Mouse (Mus musculus) cerebellum, adult 9-10 months (tissue): ENCODE data around the gene Gimap8.

Source experiments
- DNase-seq: peaks from one replicate; pipeline ENCODE4 v3.0.0; 2022

Gimap8 gene

DNA sequence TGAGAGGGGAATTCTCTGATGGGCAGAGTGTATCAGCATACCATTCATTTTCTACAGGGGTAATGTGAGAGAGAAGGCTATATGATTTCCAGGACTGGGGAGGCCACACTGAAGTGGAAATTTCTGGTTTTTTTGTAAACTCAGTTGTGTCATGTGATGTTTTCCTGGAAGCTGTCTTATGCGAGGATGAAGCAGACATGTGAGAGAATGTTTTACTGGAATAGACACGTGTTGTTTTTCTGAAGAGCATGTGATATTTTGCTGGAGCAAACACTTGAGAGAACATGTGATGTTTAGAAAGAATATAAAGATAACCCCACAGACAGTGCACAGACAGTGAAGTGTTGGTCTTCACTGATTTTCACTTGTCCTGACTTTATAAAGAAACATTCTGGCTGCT, 8.5 kb upstream of the Gimap8 start:
- DNase-seq, result no peak

DNA sequence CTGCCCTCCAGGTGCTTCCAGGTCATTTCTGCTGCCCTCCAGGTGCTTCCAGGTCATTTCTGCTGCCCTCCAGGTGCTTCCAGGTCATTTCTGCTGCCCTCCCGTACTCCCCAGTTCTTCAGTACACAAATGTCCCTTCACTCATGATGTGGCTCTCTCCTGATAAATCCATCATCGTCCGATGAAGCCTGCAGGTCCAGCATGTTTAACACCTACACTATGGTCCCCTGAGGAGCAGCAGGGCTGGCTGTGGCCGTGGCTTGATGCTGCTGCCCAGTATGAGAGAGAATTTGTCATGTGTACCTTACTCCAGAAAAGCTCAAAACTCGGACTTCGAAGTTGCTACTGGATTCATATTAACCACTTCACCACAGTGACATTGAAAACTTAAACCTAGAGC, 5.6 kb upstream of the Gimap8 start:
- no peak for DNase-seq

DNA sequence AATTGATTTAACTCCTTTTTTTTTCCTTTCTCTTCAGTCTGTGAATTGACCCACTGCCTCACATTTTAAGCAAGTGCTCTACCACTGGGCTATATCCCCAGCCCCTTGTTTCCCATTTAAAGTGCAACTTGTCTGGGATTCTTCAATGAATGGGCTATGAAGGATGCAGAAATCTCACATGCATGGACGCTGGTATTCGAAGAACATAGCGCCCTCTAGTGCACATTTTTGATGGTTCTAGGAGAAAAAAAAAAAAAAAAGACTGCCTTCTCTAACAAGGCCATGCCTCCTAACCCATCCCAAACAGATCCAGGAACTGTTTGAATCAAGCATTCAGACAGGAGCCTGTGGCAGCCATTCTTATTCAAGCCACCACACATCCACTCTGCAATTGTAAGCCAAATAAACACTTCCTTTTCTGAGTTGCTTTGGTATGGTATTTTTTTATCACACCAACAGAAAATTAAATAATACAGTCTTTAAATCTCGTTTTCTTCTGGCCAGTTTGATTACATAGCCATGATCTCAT, 4.2 kb upstream of the Gimap8 start:
- DNase-seq, result peak; percentile 71

DNA sequence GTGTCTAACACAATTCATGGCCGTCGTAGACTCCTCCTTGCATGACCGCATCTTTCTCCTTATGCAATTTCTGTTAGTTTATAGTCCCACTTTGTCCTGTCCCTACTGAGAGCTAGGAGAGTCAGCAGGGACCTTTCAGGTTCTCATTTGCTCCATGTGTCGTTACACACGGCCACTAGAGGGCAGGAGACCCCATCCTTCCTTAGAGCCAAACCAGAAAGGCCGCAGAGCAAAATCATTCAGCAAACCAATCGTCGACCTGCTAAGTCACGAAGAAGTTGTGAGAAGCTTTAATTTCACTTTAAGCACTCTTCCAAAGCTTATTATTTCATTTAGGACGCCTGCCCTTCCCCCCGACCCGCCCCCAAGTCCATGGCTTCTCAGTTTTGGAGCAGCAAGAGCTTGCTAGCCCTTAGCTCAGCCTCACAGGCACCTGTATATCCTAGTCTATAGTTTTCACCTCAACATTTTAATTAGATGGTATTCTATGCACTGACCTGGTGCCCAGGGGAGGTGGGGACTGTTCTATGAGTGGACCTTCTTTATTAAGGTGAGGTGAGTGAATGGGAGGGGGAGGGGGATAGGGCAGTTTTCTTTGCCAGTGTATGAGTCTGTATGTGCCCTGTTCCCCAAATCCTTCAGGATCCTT, 1.2 kb upstream of the Gimap8 start:
- peak; percentile 60 for DNase-seq

DNA sequence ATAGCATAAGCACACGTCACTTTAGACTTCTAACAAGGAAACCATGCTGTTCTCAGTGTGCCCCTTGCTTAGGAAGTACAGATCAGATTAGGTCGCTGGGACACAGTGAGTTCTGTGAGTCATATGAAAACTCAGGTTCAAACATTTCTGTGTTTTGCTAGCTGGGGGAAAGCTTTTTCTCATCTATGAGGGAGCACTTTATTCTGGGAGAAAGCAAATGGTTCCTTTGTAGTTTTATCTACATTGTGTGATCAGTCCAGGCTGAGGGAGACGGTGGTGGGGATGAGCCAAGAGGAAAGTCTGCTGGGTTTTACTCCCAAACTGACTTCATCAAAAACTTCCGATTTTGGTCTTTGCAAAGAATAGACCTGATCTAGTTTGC, 734 bp upstream of the Gimap8 start:
- no peak for DNase-seq

DNA sequence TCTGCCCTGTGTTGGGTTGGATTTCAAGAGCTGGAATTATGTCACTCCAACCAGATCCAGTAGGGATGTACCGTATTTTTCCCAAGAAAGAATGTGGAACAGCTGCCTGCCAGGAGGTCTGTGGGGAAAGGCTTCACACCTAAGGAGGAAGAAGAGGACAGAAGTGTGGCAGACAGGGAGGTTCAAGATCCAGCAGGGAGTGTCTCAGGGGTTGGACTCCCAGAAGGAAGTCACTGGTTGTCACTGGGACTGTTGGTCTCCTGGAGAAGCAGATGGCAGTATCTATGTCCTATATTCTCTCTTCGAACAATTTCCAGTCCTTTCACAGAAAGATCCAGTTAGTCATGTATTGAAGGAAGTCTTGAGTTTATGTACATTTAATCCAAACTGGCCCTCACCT, 577 bp downstream of the Gimap8 start:
- DNase-seq, result no peak

DNA sequence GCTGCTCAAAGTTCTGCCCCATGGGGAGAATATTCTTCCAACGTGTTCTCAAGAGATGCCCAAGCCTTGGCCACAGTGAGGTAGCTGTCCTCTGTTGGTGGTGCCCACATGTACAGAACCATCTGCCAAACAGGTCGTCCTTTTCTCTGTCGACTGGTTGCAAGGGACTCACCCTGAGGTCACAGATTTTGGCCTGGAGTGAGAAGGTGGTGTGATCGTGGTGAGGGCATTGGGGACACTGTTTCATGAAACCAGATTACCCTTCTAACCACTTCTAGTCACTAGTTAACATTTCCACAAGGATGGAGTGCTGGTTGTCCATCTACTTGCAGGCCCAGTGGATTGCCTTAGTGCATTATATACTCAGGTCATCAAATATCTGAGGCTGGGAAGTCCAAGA, 1.7 kb downstream of the Gimap8 start:
- DNase-seq, result no peak

DNA sequence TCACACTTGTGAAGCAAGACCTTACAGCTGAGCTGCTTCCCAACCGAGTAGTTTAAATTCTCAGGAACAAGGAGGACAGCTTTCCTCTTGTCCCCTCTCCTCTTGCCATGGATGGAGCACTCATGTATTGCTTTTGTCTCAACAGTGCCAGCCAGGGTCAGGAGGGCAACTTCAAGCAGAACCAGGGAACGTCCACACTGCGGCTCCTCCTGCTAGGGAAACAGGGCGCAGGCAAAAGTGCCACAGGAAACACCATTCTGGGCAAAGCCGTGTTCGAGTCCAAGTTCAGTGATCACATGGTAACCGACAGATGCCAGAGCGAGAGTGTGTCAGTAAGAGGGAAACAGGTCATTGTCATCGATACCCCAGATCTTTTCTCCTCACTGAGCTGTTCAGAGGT, 3.0 kb downstream of the Gimap8 start:
- DNase-seq, result no peak

DNA sequence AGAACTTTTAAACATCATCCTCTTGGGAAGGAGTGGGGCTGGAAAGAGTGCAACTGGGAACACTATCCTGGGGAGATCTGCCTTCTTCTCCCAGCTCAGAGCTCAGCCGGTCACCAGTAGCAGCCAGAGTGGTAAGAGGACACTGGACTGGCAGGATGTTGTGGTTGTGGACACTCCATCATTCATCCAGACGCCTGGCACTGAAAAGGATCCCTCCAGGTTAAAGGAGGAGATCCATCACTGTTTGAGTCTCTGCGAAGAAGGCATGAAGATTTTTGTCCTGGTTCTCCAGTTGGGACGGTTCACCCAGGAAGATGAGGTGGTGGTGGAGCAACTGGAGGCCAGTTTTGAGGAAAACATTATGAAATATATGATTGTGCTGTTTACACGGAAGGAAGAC, 11.7 kb downstream of the Gimap8 start:
- no peak for DNase-seq

DNA sequence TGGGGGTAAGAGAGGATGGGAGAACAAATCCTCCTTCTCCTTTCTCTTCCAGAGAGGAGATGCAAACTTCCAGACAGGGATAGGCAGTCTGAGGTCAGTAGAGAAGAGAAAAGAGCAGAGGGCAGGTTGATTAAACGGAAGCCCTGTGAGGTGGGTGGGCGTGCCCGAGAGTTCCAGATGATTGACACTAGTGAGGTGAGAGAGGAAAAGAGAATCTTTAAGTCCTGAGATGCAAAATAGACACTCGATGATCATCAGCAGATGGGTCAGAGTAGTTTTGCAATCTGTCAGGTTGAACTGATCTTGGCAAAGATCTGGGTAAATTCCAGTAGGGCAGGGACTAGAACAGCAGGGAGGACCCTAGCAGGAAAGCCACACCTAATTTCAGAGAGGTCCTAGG, 17.7 kb downstream of the Gimap8 start:
- DNase-seq, result no peak

DNA sequence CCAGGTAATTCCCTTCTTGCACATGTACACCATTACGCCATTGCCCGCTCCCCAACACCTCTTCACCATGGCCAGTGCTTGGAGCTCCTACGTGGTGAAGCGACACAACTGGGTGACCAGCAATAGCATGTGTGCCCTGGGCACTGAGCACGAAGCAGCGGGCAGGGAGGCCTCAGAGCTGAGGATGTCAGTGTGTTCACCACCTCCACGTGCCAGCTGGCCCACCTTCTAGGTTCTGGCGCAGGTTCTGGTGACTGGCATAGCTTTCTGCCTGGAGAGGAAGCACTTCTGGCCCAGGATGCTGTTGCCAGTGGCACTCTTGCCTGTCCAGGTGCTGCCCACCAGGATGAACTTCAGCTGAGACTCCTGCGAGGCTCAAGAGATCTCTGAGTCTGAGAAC, 18.4 kb downstream of the Gimap8 start:
- no peak for DNase-seq

DNA sequence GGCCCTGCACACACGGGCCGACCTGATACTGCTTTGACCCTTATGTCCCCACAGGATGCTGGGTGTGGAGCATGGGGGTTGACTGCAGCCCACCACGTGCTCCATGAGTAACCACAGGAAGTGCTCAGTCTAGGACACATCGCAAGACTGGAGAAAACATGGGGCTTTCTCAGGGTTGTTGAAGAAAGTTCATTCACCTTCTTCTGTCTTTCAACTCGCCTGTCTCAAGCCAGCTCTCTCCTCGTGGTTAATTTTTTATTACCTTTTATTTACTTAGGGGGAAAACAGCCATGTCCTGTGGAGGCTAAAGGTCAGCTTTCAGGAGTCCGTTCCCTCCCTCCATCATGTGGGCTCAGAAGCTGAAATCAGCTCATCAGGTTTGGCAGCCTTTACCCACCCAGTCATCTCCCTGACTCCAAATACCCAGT, 19.1 kb downstream of the Gimap8 start:
- no peak for DNase-seq

DNA sequence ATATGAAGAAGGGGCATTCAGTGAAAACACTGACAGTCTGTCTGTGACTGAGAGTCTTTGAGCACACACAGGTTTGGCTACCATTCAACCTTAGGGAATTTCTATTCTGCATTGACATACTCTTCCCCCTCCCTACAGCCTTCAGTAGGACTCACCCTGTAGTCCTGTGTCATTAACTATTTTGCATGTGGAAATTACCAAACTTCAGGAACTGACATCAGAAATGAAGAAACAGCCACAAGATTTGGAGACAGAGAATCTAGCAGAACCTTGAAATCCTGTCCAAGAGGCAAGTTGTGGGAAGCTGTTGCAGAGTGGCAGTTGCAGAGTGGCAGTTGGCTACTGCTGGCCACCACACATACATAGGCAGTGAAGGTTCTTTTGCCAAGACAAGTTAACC, 21.0 kb downstream of the Gimap8 start:
- no peak for DNase-seq

DNA sequence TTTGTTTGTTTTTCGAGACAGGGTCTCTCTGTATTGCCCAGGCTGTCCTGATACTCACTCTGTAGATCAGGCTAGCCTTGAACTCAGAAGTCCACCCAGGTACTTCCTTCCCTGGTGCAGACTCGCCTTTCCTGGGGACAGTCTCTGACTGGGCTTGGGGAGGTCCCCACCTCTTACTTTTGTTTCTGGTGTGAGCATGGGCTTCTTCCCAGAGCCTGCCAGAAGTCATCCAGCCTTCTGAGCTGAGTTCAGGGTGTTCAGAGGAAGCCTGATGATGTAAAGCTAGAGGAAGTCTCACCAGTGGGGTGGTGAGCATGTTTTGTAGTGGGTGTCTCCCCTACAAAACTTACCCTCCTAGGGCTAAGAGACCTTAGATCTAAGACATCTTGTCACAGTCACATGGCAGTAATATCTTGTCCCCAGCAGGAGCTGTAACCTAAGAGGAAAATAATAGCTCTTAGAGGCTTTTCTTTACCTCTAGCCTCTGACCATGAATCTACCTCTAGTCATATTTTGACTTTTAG, 22.5 kb downstream of the Gimap8 start:
- DNase-seq, result no peak

DNA sequence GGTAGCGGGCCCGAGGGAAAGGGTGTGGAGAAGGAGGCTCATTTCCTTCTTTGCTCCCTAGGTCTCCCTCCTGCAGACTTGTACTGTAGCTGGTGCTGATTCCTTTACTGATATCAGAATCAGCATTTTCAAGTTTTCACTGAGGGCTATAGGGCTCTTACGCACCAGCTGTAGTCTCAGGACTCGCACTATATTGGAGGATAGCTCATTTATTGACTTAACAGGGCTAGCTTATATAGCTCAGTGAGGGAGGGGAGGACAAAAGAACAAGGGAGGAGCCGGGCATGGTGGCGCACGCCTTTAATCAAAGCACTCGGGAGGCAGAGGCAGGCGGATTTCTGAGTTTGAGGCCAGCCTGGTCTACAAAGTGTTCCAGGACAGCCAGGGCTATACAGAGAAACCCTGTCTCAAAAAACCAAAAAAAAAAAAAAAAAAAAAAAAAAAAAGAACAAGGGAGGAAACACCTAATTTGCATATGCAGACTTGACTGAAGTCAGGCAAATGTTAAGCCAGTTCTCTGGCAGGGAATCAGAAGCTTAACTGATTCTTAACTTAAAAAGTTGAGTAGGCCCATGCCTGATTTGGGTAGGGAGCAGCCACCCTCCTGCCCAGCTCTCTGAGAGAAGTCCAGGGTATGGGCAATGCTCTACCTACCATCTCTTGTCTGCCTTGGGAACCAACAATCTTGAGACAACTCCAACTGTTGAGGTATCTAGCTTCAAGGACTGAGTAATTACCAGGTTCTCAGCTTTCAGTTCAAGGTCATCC, 27.4 kb downstream of the Gimap8 start:
- no peak for DNase-seq

DNA sequence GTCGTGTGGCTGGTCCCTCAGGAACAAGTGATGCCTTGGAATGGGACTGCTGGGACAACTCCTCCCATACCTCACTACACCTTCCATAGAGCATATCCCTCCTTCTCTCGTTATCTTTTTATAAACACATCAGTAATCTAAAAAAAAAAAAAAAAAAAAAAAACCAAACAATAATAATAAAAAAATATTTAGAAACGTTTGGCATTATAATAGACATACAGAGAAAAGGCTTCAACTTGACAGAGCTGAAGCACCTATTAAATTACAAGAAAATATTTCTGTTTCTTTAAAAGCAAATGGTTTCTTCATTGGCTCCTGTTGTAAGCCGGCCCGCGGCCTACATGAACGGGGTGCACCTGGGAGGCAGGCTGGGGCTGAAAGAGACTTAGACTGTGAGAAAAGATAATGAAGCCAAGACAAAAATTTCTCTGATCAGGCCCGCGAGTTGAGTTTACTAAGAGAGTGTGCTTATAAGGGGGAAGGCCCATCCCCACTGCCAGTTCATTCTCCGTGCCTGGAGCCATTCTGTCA, 28.4 kb downstream of the Gimap8 start:
- no peak for DNase-seq

DNA sequence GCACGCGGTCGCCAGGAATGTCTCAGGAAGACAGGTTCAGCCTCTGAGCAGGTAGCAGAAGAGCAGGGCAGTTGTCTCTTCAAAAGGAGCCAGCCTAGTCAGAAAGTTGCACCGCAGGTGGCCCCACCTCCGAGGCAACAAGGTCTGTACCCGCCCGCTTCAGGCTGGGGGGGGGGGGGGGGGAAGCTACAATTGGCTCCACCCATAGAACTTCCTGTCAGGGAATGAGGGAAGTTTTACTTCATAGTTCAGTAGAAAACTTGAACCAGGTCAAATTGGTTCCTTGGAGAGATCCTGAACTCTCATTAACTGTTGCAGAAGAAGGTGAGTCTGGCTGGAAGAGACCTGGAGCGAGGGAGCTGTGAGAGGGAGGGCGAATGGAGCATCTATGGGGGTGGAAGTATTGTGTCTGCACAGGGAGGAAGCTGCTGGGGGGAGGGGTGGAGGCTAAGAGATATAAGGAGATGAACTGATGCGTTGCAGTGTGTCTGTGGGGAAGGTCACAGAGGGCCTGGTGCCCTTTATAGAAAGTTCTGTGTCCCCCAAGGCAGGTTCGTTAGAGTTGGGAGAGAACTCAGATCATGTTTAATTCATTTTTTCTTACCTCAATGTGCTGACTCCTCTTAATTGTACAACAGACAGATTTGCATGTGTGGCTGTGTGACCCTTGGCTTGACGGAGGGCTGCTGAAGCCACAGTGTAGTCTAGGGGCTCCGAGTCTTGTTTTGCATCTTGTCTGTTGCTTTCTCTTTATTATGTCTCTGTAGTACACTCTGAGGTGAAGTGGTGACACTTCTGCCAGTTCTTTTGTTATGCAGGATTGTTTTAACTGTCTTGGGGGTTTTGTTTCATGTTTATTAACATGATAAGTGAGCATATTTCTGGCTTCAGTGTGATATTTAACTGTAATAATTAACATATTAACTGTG, 29.2 kb downstream of the Gimap8 start, which contains the start of gene Gimap9:
TSS of gene Gimap9 (plus strand) at position 199 of the 929 bp plus-strand sequence.
- no peak for DNase-seq

DNA sequence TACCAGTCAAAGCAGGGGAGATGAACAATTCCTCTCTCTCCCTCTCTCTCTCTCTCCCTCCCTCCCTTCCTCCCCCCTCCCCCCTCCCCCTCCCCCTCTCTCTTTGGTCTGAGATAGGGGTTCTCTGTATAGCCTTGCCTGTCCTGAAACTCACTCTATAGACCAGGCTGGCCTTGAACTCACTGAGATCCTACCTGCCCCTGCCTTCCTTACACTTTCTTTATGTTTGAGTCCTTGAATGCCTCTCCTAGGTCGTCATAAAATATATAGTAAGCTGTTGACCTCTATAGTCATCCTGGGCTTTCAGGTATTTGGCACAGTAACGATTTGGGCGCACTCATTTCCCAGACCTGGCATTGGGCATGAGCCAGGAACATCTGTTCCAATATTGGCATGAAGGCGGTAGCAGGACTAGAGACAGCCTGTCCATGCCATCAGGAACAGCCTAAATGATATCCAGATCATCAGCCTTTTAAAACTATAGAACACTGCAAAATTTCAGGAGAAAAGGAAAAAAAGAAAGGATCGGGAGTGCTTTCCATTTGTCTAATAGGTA, 29.9 kb downstream of the Gimap8 start:
- no peak for DNase-seq

DNA sequence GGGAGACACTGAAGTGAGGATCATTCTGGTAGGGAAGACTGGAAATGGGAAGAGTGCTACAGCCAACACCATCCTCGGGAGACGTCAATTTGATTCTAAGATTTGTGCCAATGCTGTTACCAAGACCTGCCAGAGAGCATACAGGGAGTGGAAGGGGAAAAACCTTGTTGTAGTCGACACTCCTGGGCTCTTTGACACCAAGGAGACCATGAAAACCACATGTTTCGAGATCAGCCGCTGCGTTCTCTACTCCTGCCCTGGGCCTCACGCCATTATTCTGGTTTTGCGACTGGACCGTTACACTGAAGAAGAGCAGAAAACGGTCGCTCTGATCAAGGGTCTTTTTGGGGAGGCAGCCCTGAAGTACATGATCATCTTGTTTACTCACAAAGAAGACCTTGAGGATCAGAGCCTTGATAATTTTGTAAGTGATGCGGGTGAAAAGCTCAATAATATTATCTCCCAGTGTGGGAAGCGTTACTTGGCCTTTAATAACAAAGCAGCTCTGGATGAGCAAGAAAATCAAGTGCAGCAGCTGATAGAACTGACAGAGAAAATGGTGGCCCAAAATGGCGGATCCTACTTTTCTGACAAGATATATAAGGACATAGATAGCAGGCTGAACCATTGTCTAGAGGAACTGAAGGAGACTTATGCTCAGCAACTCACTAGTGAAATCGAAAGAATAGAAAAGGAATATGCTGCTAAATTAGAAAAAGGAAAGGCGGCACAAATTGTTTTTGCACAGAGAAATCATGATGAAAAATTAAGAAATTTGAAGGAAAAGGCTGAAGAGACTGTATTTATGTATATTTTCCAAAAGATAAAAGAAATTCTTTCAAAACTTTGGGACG, 30.7 kb downstream of the Gimap8 start:
- no peak for DNase-seq

DNA sequence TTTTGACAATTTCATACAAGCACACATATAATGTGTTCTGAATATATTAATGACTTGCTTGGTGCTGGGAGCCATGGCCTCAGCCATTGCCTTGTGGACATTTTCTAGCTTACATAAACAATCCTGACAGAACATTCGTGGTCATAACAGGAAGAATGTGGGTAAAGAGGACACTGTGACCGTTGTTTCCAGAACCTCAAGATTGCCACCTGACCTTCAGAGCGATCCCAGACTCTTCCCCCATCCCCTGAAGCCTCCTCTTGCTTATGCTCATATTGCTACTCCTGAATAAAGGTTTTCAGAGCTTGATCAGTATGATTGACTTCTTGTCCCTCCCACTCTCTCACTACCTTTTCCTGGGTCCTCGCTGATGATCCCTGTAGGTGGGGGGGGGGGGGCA, 31.4 kb downstream of the Gimap8 start:
- no peak for DNase-seq

DNA sequence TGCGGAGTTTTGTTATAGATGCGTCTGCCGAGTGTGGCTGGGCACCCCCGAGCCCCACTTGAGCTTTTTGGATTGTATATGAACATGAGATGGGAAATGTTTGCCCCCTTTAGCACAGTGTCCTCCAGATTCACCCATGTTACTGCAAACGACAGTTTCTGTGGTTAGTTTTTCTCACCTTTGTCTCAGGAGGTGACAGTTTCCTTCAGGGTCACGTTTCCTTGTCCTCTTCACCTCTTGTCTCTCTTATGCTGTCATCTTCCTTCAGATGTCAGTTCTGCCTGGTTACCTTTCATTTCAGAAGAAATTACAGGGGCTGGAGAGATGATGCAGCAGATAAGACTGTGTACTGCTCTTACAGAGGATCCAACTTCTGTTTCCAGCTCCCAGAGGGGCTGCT, 32.7 kb downstream of the Gimap8 start:
- no peak for DNase-seq

DNA sequence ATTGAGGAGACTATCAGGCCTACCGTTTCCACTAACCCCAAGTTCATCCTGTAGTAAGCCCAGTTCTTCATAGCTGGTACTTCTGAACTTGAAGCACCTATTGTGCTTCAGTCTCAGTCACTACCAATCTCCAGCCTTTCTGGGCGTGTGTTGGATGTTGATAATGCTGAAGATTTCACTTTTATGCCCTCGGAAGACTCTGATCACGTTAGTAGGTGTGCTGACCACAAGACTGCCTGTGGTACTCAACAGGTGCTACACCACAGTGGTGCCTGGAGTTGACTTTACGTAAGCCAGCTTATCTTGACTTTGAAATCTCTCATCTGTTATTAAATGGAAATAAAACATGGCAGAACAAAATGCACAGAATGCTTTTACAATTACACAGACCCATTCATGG, 33.4 kb downstream of the Gimap8 start:
- DNase-seq, result no peak
